ENCODE assay signal across 8 mouse cellular contexts in genomic region chr4:129032133-129032962, GRCm38 (mm10). TPM values are rescaled to one million over a fixed set of nuclear protein-coding genes. Genes with fewer than 3 reads are reported as not detected.
DNase-seq lines count a peak whose midpoint lies in the region; ATAC-seq and TF ChIP-seq lines count a peak whose summit lies in the region.

No protein-coding gene starts in this region.

- H3K27me3 ChIP-seq in heart, postnatal 0 days (ENCODE audit: control insufficient read depth, insufficient read depth, low read length): no peaks in the 10 kb centered on the region
- no peaks in the 10 kb centered on the region for H3K27me3 ChIP-seq in myocyte (ENCODE audit: control insufficient read depth, insufficient read depth, insufficient read length)
- H3K27me3 ChIP-seq in forebrain, embryonic 13.5 days: 0 out of 2 replicates have a peak, but pooled peaks cover 6% of the 10 kb centered on the region
- no peaks in the 10 kb centered on the region for H3K27me3 ChIP-seq in midbrain, embryonic 16.5 days (ENCODE audit: control insufficient read depth, insufficient read depth, low read depth, low read length)

- TF ChIP-seq EP300 in heart, postnatal 0 days (IDR thresholded peaks at IDR 0.05; ENCODE audit: low read depth): no peak

- peak overlapping the region; percentile 63; the same call in 1 of the 2 replicates for H3K4me3 ChIP-seq in gastrocnemius, adult 2 months
- H3K4me3 ChIP-seq in heart, postnatal 0 days (ENCODE audit: low read depth, low read length): no peak overlapping the region
- H3K4me3 ChIP-seq in myocyte: no peak overlapping the region
- H3K4me3 ChIP-seq in forebrain, embryonic 13.5 days: no peak overlapping the region
- H3K4me3 ChIP-seq in midbrain, embryonic 16.5 days (ENCODE audit: low read depth, low read length): no peak overlapping the region

- ATAC-seq in heart, postnatal 0 days (ENCODE audit: insufficient read depth, low read depth): no peak
- no peak for ATAC-seq in forebrain, embryonic 13.5 days
- ATAC-seq in midbrain, embryonic 16.5 days: no peak

- H3K9ac ChIP-seq in heart, postnatal 0 days (replicated peaks; ENCODE audit: low read depth, low read length): no peak overlapping the region; the same call in 1 of the 2 replicates
- no peak overlapping the region for H3K9ac ChIP-seq in forebrain, embryonic 13.5 days
- no peak overlapping the region for H3K9ac ChIP-seq in midbrain, embryonic 16.5 days (ENCODE audit: low read depth, low read length)

- TF ChIP-seq POLR2A in myocyte (IDR thresholded peaks at IDR 0.05; ENCODE audit: insufficient read length, low read depth): no peak

- H3K27ac ChIP-seq in gastrocnemius, adult 2 months: peak overlapping the region; percentile 86
- peak overlapping the region; percentile 84 for H3K27ac ChIP-seq in heart, postnatal 0 days (ENCODE audit: low read depth)
- H3K27ac ChIP-seq in forebrain, embryonic 13.5 days: no peak overlapping the region
- H3K27ac ChIP-seq in midbrain, embryonic 16.5 days (ENCODE audit: low read length): no peak overlapping the region

- H3K4me1 ChIP-seq in heart, postnatal 0 days (ENCODE audit: control insufficient read depth, insufficient read depth): peaks cover 19% of the 10 kb centered on the region
- peaks cover 8% of the 10 kb centered on the region for H3K4me1 ChIP-seq in forebrain, embryonic 13.5 days
- H3K4me1 ChIP-seq in midbrain, embryonic 16.5 days (ENCODE audit: control insufficient read depth, insufficient read depth, low read length): no peaks in the 10 kb centered on the region

- H3K4me2 ChIP-seq in heart, postnatal 0 days (ENCODE audit: low read depth, low read length): peak overlapping the region; percentile 54; the same call in 1 of the 2 replicates
- peak overlapping the region; percentile 88 for H3K4me2 ChIP-seq in myocyte (ENCODE audit: low read depth)
- no peak overlapping the region for H3K4me2 ChIP-seq in forebrain, embryonic 13.5 days
- no peak overlapping the region for H3K4me2 ChIP-seq in midbrain, embryonic 16.5 days (ENCODE audit: low read length)

- no peaks in the 10 kb centered on the region for H3K9me3 ChIP-seq in heart, postnatal 0 days (replicated peaks; ENCODE audit: control insufficient read depth, low read length)
- no peaks in the 10 kb centered on the region for H3K9me3 ChIP-seq in forebrain, embryonic 13.5 days (replicated peaks)
- H3K9me3 ChIP-seq in midbrain, embryonic 16.5 days (replicated peaks; ENCODE audit: control insufficient read depth, low read length, poor library complexity, severe bottlenecking): no peaks in the 10 kb centered on the region

- intact Hi-C loops in gastrocnemius, adult 2 months (cut with DNase I): no loop called here
- intact Hi-C loops in gastrocnemius, postnatal 14 days (cut with DNase I; ENCODE audit: low total_unique reads): no loop called here

- H3K36me3 ChIP-seq in heart, postnatal 0 days (replicated peaks; ENCODE audit: control insufficient read depth, insufficient read depth, low read length): no peaks in the 10 kb centered on the region
- H3K36me3 ChIP-seq in myocyte (ENCODE audit: control insufficient read depth, insufficient read depth): no peaks in the 10 kb centered on the region
- H3K36me3 ChIP-seq in forebrain, embryonic 13.5 days (ENCODE audit: poor library complexity, severe bottlenecking): no peaks in the 10 kb centered on the region
- no peaks in the 10 kb centered on the region for H3K36me3 ChIP-seq in midbrain, embryonic 16.5 days (ENCODE audit: control insufficient read depth, insufficient read depth, low read length)

- no peak overlapping the region for H3ac ChIP-seq in myocyte (ENCODE audit: control insufficient read depth, insufficient read length)

- TF ChIP-seq CTCF in gastrocnemius, adult 2 months (IDR thresholded peaks at IDR 0.05): no peak
- no peak for TF ChIP-seq CTCF in heart, postnatal 0 days (IDR thresholded peaks at IDR 0.05; ENCODE audit: low read depth)

- no peak for DNase-seq in gastrocnemius, adult 2 months
- DNase-seq in gastrocnemius, postnatal 14 days: no peak
- DNase-seq in A20 (ENCODE audit: low read depth, low spot score) (peak; percentile 94), MN1 (ENCODE audit: low spot score) (no peak)
- no peak for DNase-seq in heart, postnatal 0 days (ENCODE audit: low spot score)

- H3K79me2 ChIP-seq in myocyte (ENCODE audit: control insufficient read depth, insufficient read depth): no peaks in the 10 kb centered on the region

- WGBS in heart, postnatal 0 days: 60% methylated on average over 11 of the region's 11 CpGs
- 84% methylated on average over 11 of the region's 11 CpGs for WGBS in forebrain, embryonic 13.5 days
- 77% methylated on average over 11 of the region's 11 CpGs for WGBS in midbrain, embryonic 16.5 days

TF ChIP-seq in myocyte, 11 proteins besides CTCF, POLR2A, EP300 and RAD21:
- TF ChIP-seq MYOD1 (IDR thresholded peaks at IDR 0.05; ENCODE audit: control insufficient read depth in 1 of 3, insufficient read length in 2 of 3, low read depth in 2 of 3) (peak in 1 of 3 experiments; percentile 13), TCF12 (IDR thresholded peaks at IDR 0.05; ENCODE audit: insufficient read depth, poor library complexity, severe bottlenecking) (no peak), SRF (IDR thresholded peaks at IDR 0.05; ENCODE audit: control insufficient read depth, insufficient read length, low read depth) (no peak), TCF3 (IDR thresholded peaks at IDR 0.05; ENCODE audit: insufficient read length, low read depth) (no peak), CEBPB (IDR thresholded peaks at IDR 0.05; ENCODE audit: insufficient read depth, poor library complexity, severe bottlenecking) (peak; percentile 34; the same call in 1 of the 2 replicates), E2F4 (IDR thresholded peaks at IDR 0.05; ENCODE audit: insufficient read depth) (no peak), REST (IDR thresholded peaks at IDR 0.05; ENCODE audit: insufficient read depth, insufficient read length) (no peak)
TF ChIP-seq in myocyte: peak in this region for 2.

RNA-seq across cellular contexts. Expression of gene Rnf19b, which starts 25.7 kb away (rescaled TPM):
- total RNA-seq in gastrocnemius, adult 2 months (2021): 10 to 100 TPM; 22.0 to 24.0 TPM
- 10 to 100 TPM; 13.6 to 15.5 TPM for total RNA-seq in gastrocnemius, postnatal 14 days (2021)
- 25.6 and 46.0 TPM in 2 replicates for total RNA-seq in heart, postnatal 0 days (2014; rRNA removed; ENCODE audit: low replicate concordance)
- polyA plus RNA-seq in heart, postnatal 0 days (2015; fragmentation: Nextera tagmentation; extraction: Ambion mirVana): 5.8 and 7.2 TPM in 2 replicates
- polyA plus RNA-seq in myocyte (2012; fragmentation: generic; extraction: Trizol): 49.3 TPM
- polyA plus RNA-seq in forebrain, embryonic 13.5 days (2015; fragmentation: Nextera tagmentation; extraction: Ambion mirVana): 12.9 and 15.2 TPM in 2 replicates
- 31.4 and 37.5 TPM in 2 replicates for polyA plus RNA-seq in midbrain, embryonic 16.5 days (2015; fragmentation: Nextera tagmentation; extraction: Ambion mirVana)

RNA-seq across cellular contexts. Expression of gene Ak2, which starts 40.6 kb away (rescaled TPM):
- 10 to 100 TPM; 27.8 to 31.3 TPM for total RNA-seq in gastrocnemius, adult 2 months (2021)
- 10 to 100 TPM; 43.4 to 46.2 TPM for total RNA-seq in gastrocnemius, postnatal 14 days (2021)
- total RNA-seq in heart, postnatal 0 days (2014; rRNA removed; ENCODE audit: low replicate concordance): 46.0 and 58.6 TPM in 2 replicates
- 148 and 153 TPM in 2 replicates for polyA plus RNA-seq in heart, postnatal 0 days (2015; fragmentation: Nextera tagmentation; extraction: Ambion mirVana)
- 83.0 TPM for polyA plus RNA-seq in myocyte (2012; fragmentation: generic; extraction: Trizol)
- 155 and 166 TPM in 2 replicates for polyA plus RNA-seq in forebrain, embryonic 13.5 days (2015; fragmentation: Nextera tagmentation; extraction: Ambion mirVana)
- 81.6 and 81.7 TPM in 2 replicates for polyA plus RNA-seq in midbrain, embryonic 16.5 days (2015; fragmentation: Nextera tagmentation; extraction: Ambion mirVana)

Comparison
In these comparisons a context has a peak if more than half of its experiments do, and no peak if none do; other contexts are left out.
1. H3K27ac ChIP-seq: peak in gastrocnemius, adult 2 months (single experiment) and heart, postnatal 0 days (single experiment); none in forebrain, embryonic 13.5 days (single experiment) and midbrain, embryonic 16.5 days (single experiment).
2. H3K4me2 ChIP-seq: peak in heart, postnatal 0 days (single experiment) and myocyte (single experiment); none in forebrain, embryonic 13.5 days (single experiment) and midbrain, embryonic 16.5 days (single experiment).